Mouse (Mus musculus): ENCODE measurements around the gene Tpst2. TPM values are rescaled to one million over a fixed set of nuclear protein-coding genes. Genes with fewer than 3 reads are reported as not detected.

Gene Tpst2
- total RNA-seq, 2 experiments from 2014 or later = 16.0 to 22.4 TPM

Other genes with a start within 250 kb of the Tpst2 start
- under 1 TPM; 0.57 to 0.68 TPM for gene Cryba4, start 24.2 kb upstream of the Tpst2 start, total RNA-seq (2021)
- gene Crybb1, start 20.9 kb upstream of the Tpst2 start, total RNA-seq (2021) = 1 to 10 TPM; 1.2 to 1.9 TPM
- 10 to 100 TPM; 13.0 to 13.2 TPM for gene Tfip11, start 49.7 kb downstream of the Tpst2 start, total RNA-seq (2021)
- gene Srrd, start 66.3 kb downstream of the Tpst2 start, total RNA-seq (2021) = 1 to 10 TPM; 4.3 to 5.0 TPM
- gene Hps4, start 66.4 kb downstream of the Tpst2 start, total RNA-seq (2021) = 1 to 10 TPM; 6.9 to 7.1 TPM
- not detected for gene Gm6583, start 79.3 kb downstream of the Tpst2 start, total RNA-seq (2021)
- gene Asphd2, start 118.2 kb downstream of the Tpst2 start, total RNA-seq (2021) = under 1 TPM; 0.30 to 0.40 TPM
- gene Gm6588, start 172.7 kb downstream of the Tpst2 start, total RNA-seq (2021) = not detected